ENCODE assay signal across 8 mouse cellular contexts in the genomic region with DNA sequence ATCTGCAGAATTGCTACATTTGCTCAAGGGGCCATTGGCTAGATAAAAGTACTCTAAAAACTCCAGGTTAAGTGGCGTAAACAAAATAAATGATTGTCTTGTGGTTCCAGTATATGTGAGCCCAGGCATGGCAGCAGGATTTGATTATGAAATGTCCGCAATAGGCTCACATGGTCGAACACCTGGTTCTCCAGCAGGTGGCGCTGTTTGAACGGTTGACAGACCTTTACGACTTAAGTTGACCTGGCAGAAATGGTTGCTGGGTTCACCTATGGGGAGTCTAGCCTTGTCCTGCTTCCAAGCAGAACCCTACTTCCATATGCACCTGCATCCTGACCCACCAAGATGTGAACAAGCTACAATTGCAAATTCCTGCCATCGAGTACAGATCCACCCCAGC. TPM values are rescaled to one million over a fixed set of nuclear protein-coding genes. Genes with fewer than 3 reads are reported as not detected.
DNase-seq lines count a peak whose midpoint lies in the region; ATAC-seq lines count a peak whose summit lies in the region.

No protein-coding gene starts in this region.

- H3K4me1 ChIP-seq in forebrain, embryonic 14.5 days (ENCODE audit: control insufficient read depth, insufficient read depth, low read length), result no peaks in the 10 kb centered on the region
- no peaks in the 10 kb centered on the region for H3K4me1 ChIP-seq in forebrain, embryonic 13.5 days

- ATAC-seq in forebrain, embryonic 14.5 days, result no peak
- ATAC-seq in forebrain, embryonic 13.5 days, result no peak

- H3K4me2 ChIP-seq in forebrain, embryonic 14.5 days (ENCODE audit: low read length), result no peak overlapping the region
- H3K4me2 ChIP-seq in forebrain, embryonic 13.5 days, result no peak overlapping the region

- H3K27me3 ChIP-seq in forebrain, embryonic 14.5 days (replicated peaks; ENCODE audit: control insufficient read depth, insufficient read depth, low read length), result 0 out of 2 replicates have a peak, but pooled peaks cover 3% of the 10 kb centered on the region
- H3K27me3 ChIP-seq in forebrain, embryonic 13.5 days, result peaks cover 15% of the 10 kb centered on the region

- no peak overlapping the region for H3K4me3 ChIP-seq in forebrain, embryonic 14.5 days (ENCODE audit: low read depth, low read length)
- no peak overlapping the region for H3K4me3 ChIP-seq in forebrain, embryonic 13.5 days

- H3K9ac ChIP-seq in forebrain, embryonic 14.5 days (ENCODE audit: low read length), result no peak overlapping the region
- H3K9ac ChIP-seq in forebrain, embryonic 13.5 days, result no peak overlapping the region

- H3K36me3 ChIP-seq in forebrain, embryonic 14.5 days (ENCODE audit: control insufficient read depth, insufficient read depth, low read length), result no peaks in the 10 kb centered on the region
- H3K36me3 ChIP-seq in forebrain, embryonic 13.5 days (ENCODE audit: poor library complexity, severe bottlenecking), result no peaks in the 10 kb centered on the region

- peak; percentile 62 for DNase-seq in forebrain, embryonic 14.5 days (ENCODE audit: low spot score)
- peak; percentile 50 for DNase-seq in right cerebral cortex, postnatal 4 days
- DNase-seq in right cerebral cortex, postnatal 10 days (ENCODE audit: low spot score in 2 of 2), result no peak
- peak; percentile 64 for DNase-seq in c-Kit-positive CD71-negative TER-119-negative erythroid progenitor cells, embryonic 14.5 days (ENCODE audit: low read depth)
- DNase-seq in kidney, postnatal 36 days, result peak; percentile 23 to 74
- DNase-seq in skeletal muscle tissue, adult 2 months (ENCODE audit: low read depth, low spot score), result peak; percentile 42
- no peak for DNase-seq in yolk sac, embryonic 10.5 days (ENCODE audit: low spot score)

- no peak overlapping the region for H3K27ac ChIP-seq in forebrain, embryonic 14.5 days (ENCODE audit: low read depth, low read length)
- H3K27ac ChIP-seq in forebrain, embryonic 13.5 days, result no peak overlapping the region

- WGBS in forebrain, embryonic 14.5 days, result 59% methylated on average over 7 of the region's 7 CpGs
- 54% methylated on average over 7 of the region's 7 CpGs for WGBS in forebrain, embryonic 13.5 days

- no peaks in the 10 kb centered on the region for H3K9me3 ChIP-seq in forebrain, embryonic 14.5 days (replicated peaks; ENCODE audit: control insufficient read depth, low read length)
- H3K9me3 ChIP-seq in forebrain, embryonic 13.5 days (replicated peaks), result no peaks in the 10 kb centered on the region

RNA-seq across cellular contexts. Expression of gene Rbm19, which starts 21.7 kb away (rescaled TPM):
- 12.8 and 15.0 TPM in 2 replicates for polyA plus RNA-seq in forebrain, embryonic 14.5 days (2014; fragmentation: Nextera tagmentation; extraction: Ambion mirVana)
- polyA plus RNA-seq in forebrain, embryonic 13.5 days (2015; fragmentation: Nextera tagmentation; extraction: Ambion mirVana), result 17.8 and 20.2 TPM in 2 replicates

Comparison
In these comparisons a context has a peak if more than half of its experiments do, and no peak if none do; other contexts are left out.
1. DNase-seq: peak in forebrain, embryonic 14.5 days (single experiment), right cerebral cortex, postnatal 4 days (single experiment), c-Kit-positive CD71-negative TER-119-negative erythroid progenitor cells, embryonic 14.5 days (single experiment), kidney, postnatal 36 days (2 of 2) and skeletal muscle tissue, adult 2 months (single experiment); none in right cerebral cortex, postnatal 10 days (0 of 2) and yolk sac, embryonic 10.5 days (single experiment).